Mouse (Mus musculus) right cerebral cortex, postnatal 10 days (tissue): Measurements from ENCODE around the gene Nup107.

Experiments
- DNase-seq, 2 experiments: peaks; one replicate each; pipeline ENCODE4 v3.0.0; 2021; ENCODE audit warnings: low spot score in 2 of 2

Nup107 gene

GRCm38 (mm10) chr10:117778951-117779350, 13.6 kb downstream of the Nup107 start:
- no peak for DNase-seq

- no peak for DNase-seq
Measured at GRCm38 (mm10) chr10:117778328-117778910, 14.1 kb downstream of the Nup107 start.

- no peak for DNase-seq
Measured at GRCm38 (mm10) chr10:117777501-117778327, 14.8 kb downstream of the Nup107 start.

- no peak for DNase-seq
Measured at GRCm38 (mm10) chr10:117777103-117777470, 15.4 kb downstream of the Nup107 start.

GRCm38 (mm10) chr10:117776281-117777102, 16.0 kb downstream of the Nup107 start:
- no peak for DNase-seq

- DNase-seq = no peak
Measured at GRCm38 (mm10) chr10:117775401-117776144, 16.9 kb downstream of the Nup107 start.

GRCm38 (mm10) chr10:117774817-117775120, 17.7 kb downstream of the Nup107 start:
- no peak for DNase-seq

- DNase-seq = no peak
Measured at GRCm38 (mm10) chr10:117774011-117774816, 18.3 kb downstream of the Nup107 start.

- DNase-seq = no peak
Measured at GRCm38 (mm10) chr10:117773106-117773720, 19.3 kb downstream of the Nup107 start.

- no peak for DNase-seq
Measured at GRCm38 (mm10) chr10:117772364-117773105, 20.0 kb downstream of the Nup107 start.

- no peak for DNase-seq
Measured at GRCm38 (mm10) chr10:117771131-117771510, 21.4 kb downstream of the Nup107 start.

GRCm38 (mm10) chr10:117770286-117771130, 22.0 kb downstream of the Nup107 start:
- no peak for DNase-seq

GRCm38 (mm10) chr10:117769541-117770285, 22.8 kb downstream of the Nup107 start:
- DNase-seq = no peak

GRCm38 (mm10) chr10:117768141-117768440, 24.4 kb downstream of the Nup107 start:
- DNase-seq = no peak

GRCm38 (mm10) chr10:117767286-117768140, 25.0 kb downstream of the Nup107 start:
- no peak for DNase-seq

- DNase-seq = no peak
Measured at GRCm38 (mm10) chr10:117766896-117767160, 25.7 kb downstream of the Nup107 start.

- no peak for DNase-seq
Measured at GRCm38 (mm10) chr10:117766111-117766895, 26.2 kb downstream of the Nup107 start.
